Mouse (Mus musculus): Measurements from ENCODE around the gene Slc13a5.

Slc13a5 gene

GRCm38 (mm10) chr11:72266960-72267560, at the start of gene Slc13a5:
Slc13a5 (minus strand) TSS chr11:72267222.
- no peak for DNase-seq (ENCODE audit: low spot score in 2 of 2)

GRCm38 (mm10) chr11:72314151-72314895, 47.3 kb upstream of the Slc13a5 start, which contains the start of gene Fbxo39:
Fbxo39 (plus strand) TSS chr11:72314444.
- no peak for DNase-seq (ENCODE audit: low spot score in 2 of 2)

GRCm38 (mm10) chr11:72311355-72312001, 44.5 kb upstream of the Slc13a5 start:
- no peak for DNase-seq (ENCODE audit: low spot score in 2 of 2)

- DNase-seq (ENCODE audit: low spot score in 2 of 2), result no peak
Measured at GRCm38 (mm10) chr11:72310491-72310890, 43.5 kb upstream of the Slc13a5 start.

GRCm38 (mm10) chr11:72308982-72309381, 42.0 kb upstream of the Slc13a5 start:
- no peak for DNase-seq (ENCODE audit: low spot score in 2 of 2)

GRCm38 (mm10) chr11:72307461-72307860, 40.4 kb upstream of the Slc13a5 start:
- DNase-seq (ENCODE audit: low spot score in 2 of 2), result no peak

GRCm38 (mm10) chr11:72302230-72302629, 35.2 kb upstream of the Slc13a5 start:
- DNase-seq (ENCODE audit: low spot score in 2 of 2), result no peak

- DNase-seq (ENCODE audit: low spot score in 2 of 2), result peak; percentile 28 to 66
Measured at GRCm38 (mm10) chr11:72301334-72301733, 34.3 kb upstream of the Slc13a5 start, which contains the start of gene Xaf1. Xaf1 (plus strand) TSS chr11:72301629.

GRCm38 (mm10) chr11:72293116-72293515, 26.1 kb upstream of the Slc13a5 start:
- no peak for DNase-seq (ENCODE audit: low spot score in 2 of 2)

- no peak for DNase-seq (ENCODE audit: low spot score in 2 of 2)
Measured at GRCm38 (mm10) chr11:72287543-72287942, 20.5 kb upstream of the Slc13a5 start.

- DNase-seq (ENCODE audit: low spot score in 2 of 2), result no peak
Measured at GRCm38 (mm10) chr11:72287126-72287525, 20.1 kb upstream of the Slc13a5 start.

GRCm38 (mm10) chr11:72286651-72287050, 19.6 kb upstream of the Slc13a5 start:
- no peak for DNase-seq (ENCODE audit: low spot score in 2 of 2)

- no peak for DNase-seq (ENCODE audit: low spot score in 2 of 2)
Measured at GRCm38 (mm10) chr11:72285971-72286480, 19.0 kb upstream of the Slc13a5 start.

GRCm38 (mm10) chr11:72284532-72285182, 17.6 kb upstream of the Slc13a5 start:
- no peak for DNase-seq (ENCODE audit: low spot score in 2 of 2)

- no peak for DNase-seq (ENCODE audit: low spot score in 2 of 2)
Measured at GRCm38 (mm10) chr11:72283486-72284224, 16.6 kb upstream of the Slc13a5 start.

- no peak for DNase-seq (ENCODE audit: low spot score in 2 of 2)
Measured at GRCm38 (mm10) chr11:72281852-72282400, 14.9 kb upstream of the Slc13a5 start.

- no peak for DNase-seq (ENCODE audit: low spot score in 2 of 2)
Measured at GRCm38 (mm10) chr11:72281143-72281851, 14.3 kb upstream of the Slc13a5 start.

GRCm38 (mm10) chr11:72273341-72273740, 6.3 kb upstream of the Slc13a5 start:
- DNase-seq (ENCODE audit: low spot score in 2 of 2), result no peak

GRCm38 (mm10) chr11:72271761-72272160, 4.7 kb upstream of the Slc13a5 start:
- no peak for DNase-seq (ENCODE audit: low spot score in 2 of 2)
